Mouse (Mus musculus): ENCODE measurements at regions not wholly inside any gene's neighbourhood (a gene's known extent, or its start where the extent isn't known, plus 50 kb on each side); places are given as distances from the start of the nearest gene placed in this dataset.
A peak's percentile ranks its signal among the peaks of the same experiment; 100 is the strongest.

GRCm38 (mm10) chr8:49845575-49845974 lies 1001.8 kb upstream of the Tenm3 start:
- Histone ChIP-seq H3K27me3 (ENCODE audit: low read depth, poor library complexity, severe bottlenecking) (no peaks in the 10 kb centered on the region), H3K4me3 (no peak overlapping the region), H3K9me3 (replicated peaks) (no peaks in the 10 kb centered on the region), H3K27ac (no peak overlapping the region), H3K36me3 (no peaks in the 10 kb centered on the region), H3K4me1 (no peaks in the 10 kb centered on the region)
- no peak for DNase-seq (ENCODE audit: low spot score)
- WGBS: 86% methylated on average over 3 of the region's 3 CpGs

GRCm38 (mm10) chr8:49831970-49832369 lies 988.2 kb upstream of the Tenm3 start:
- no peak overlapping the region for H3K4me3 ChIP-seq
- H3K27ac ChIP-seq: no peak overlapping the region

GRCm38 (mm10) chr8:49829345-49829744 lies 985.6 kb upstream of the Tenm3 start:
- Histone ChIP-seq H3K27me3 (ENCODE audit: low read depth, poor library complexity, severe bottlenecking) (no peaks in the 10 kb centered on the region), H3K4me1 (no peaks in the 10 kb centered on the region), H3K9me3 (replicated peaks) (no peaks in the 10 kb centered on the region), H3K36me3 (no peaks in the 10 kb centered on the region), H3K4me3 (no peak overlapping the region), H3K27ac (no peak overlapping the region)
- DNase-seq (ENCODE audit: low spot score): peak; percentile 59
- WGBS: 33% methylated on average over 2 of the region's 2 CpGs

More at GRCm38 (mm10) chr8:49831970-49832369, 988.2 kb upstream of the Tenm3 start:
- H3K36me3 ChIP-seq: no peaks in the 10 kb centered on the region
- DNase-seq (ENCODE audit: low spot score): no peak
- no peaks in the 10 kb centered on the region for H3K27me3 ChIP-seq (ENCODE audit: low read depth, poor library complexity, severe bottlenecking)
- no peaks in the 10 kb centered on the region for H3K4me1 ChIP-seq
- no peaks in the 10 kb centered on the region for H3K9me3 ChIP-seq (replicated peaks)

DNA sequence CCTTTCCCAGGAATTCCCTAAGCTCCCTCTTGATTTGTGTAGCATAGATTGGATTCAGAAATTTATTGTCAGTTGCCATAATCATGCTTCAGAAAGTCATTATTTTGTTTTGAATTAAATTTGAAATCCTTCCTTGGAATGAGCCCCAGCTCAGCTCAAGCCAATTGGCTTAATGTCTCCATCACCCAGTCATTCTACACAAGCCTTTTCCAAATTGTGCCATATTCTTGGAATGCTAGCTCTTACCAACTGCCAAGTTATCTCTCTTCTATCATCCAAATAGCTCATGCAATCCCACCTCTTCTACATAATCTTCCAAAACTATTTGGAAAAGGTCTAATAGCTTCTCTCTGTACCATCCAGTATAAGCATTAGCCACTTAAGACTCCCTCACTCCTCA lies 982.5 kb upstream of the Tenm3 start:
- Histone ChIP-seq H3K9me3 (replicated peaks) (no peaks in the 10 kb centered on the region), H3K27ac (no peak overlapping the region), H3K4me3 (no peak overlapping the region), H3K36me3 (no peaks in the 10 kb centered on the region), H3K4me1 (no peaks in the 10 kb centered on the region), H3K27me3 (ENCODE audit: low read depth, poor library complexity, severe bottlenecking) (no peaks in the 10 kb centered on the region)
- no peak for DNase-seq (ENCODE audit: low spot score)

DNA sequence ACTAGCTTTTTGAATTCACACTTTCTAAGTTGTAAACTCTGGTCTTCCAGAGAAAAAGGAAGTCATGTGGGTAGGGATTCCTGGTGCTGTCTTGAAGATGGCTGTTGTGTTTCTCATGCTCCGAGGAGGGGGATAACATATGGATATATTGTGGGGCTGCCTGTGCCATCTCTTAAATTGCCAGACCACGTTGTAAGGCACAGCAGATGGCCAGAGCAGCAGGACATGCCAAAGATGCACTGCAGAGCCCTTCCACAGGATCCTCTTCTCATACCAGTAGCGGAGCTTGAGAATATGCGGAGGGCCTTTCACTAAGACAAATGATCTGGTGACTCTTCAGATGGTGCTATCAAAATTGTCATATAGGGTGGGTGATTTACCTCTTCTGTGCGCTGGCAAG lies 981.2 kb upstream of the Tenm3 start:
- DNase-seq (ENCODE audit: low spot score): no peak
- no peak overlapping the region for H3K27ac ChIP-seq
- H3K36me3 ChIP-seq: no peaks in the 10 kb centered on the region
- no peak overlapping the region for H3K4me3 ChIP-seq
- no peaks in the 10 kb centered on the region for H3K4me1 ChIP-seq
- no peaks in the 10 kb centered on the region for H3K27me3 ChIP-seq (ENCODE audit: low read depth, poor library complexity, severe bottlenecking)
- no peaks in the 10 kb centered on the region for H3K9me3 ChIP-seq (replicated peaks)
- 82% methylated on average over 5 of the region's 5 CpGs for WGBS

GRCm38 (mm10) chr8:49822791-49823190 lies 979.0 kb upstream of the Tenm3 start:
- no peaks in the 10 kb centered on the region for H3K36me3 ChIP-seq
- H3K4me1 ChIP-seq: no peaks in the 10 kb centered on the region
- H3K4me3 ChIP-seq: no peak overlapping the region
- no peak for DNase-seq (ENCODE audit: low spot score)
- 81% methylated on average over 2 of the region's 2 CpGs for WGBS
- H3K27ac ChIP-seq: no peak overlapping the region
- H3K9me3 ChIP-seq (replicated peaks): no peaks in the 10 kb centered on the region
- no peaks in the 10 kb centered on the region for H3K27me3 ChIP-seq (ENCODE audit: low read depth, poor library complexity, severe bottlenecking)

GRCm38 (mm10) chr8:49799236-49799635 lies 955.5 kb upstream of the Tenm3 start:
- Histone ChIP-seq H3K27ac (no peak overlapping the region), H3K4me1 (0 out of 2 replicates have a peak, but pooled peaks cover 2% of the 10 kb centered on the region), H3K4me3 (no peak overlapping the region), H3K9me3 (replicated peaks) (no peaks in the 10 kb centered on the region), H3K36me3 (no peaks in the 10 kb centered on the region), H3K27me3 (ENCODE audit: low read depth, poor library complexity, severe bottlenecking) (no peaks in the 10 kb centered on the region)
- no peak for DNase-seq (ENCODE audit: low spot score)
- 89% methylated on average over 2 of the region's 2 CpGs for WGBS

- Histone ChIP-seq H3K27ac (no peak overlapping the region), H3K27me3 (ENCODE audit: low read depth, poor library complexity, severe bottlenecking) (no peaks in the 10 kb centered on the region), H3K36me3 (no peaks in the 10 kb centered on the region), H3K4me3 (no peak overlapping the region), H3K9me3 (replicated peaks) (no peaks in the 10 kb centered on the region), H3K4me1 (0 out of 2 replicates have a peak, but pooled peaks cover 2% of the 10 kb centered on the region)
- DNase-seq (ENCODE audit: low spot score): no peak
- 89% methylated on average over 3 of the region's 3 CpGs for WGBS
These were observed 953.0 kb upstream of the Tenm3 start for GRCm38 (mm10) chr8:49796741-49797140.

GRCm38 (mm10) chr8:49794491-49794890 lies 950.7 kb upstream of the Tenm3 start:
- Histone ChIP-seq H3K27me3 (ENCODE audit: low read depth, poor library complexity, severe bottlenecking) (no peaks in the 10 kb centered on the region), H3K9me3 (replicated peaks) (no peaks in the 10 kb centered on the region), H3K4me3 (no peak overlapping the region), H3K27ac (no peak overlapping the region), H3K4me1 (0 out of 2 replicates have a peak, but pooled peaks cover 2% of the 10 kb centered on the region), H3K36me3 (no peaks in the 10 kb centered on the region)
- no peak for DNase-seq (ENCODE audit: low spot score)
- WGBS: 75% methylated on average over 1 of the region's 1 CpGs

GRCm38 (mm10) chr8:49769829-49770228 lies 926.1 kb upstream of the Tenm3 start:
- H3K4me1 ChIP-seq: no peaks in the 10 kb centered on the region
- 72% methylated on average over 4 of the region's 4 CpGs for WGBS
- no peak for DNase-seq (ENCODE audit: low spot score)
- H3K9me3 ChIP-seq (replicated peaks): no peaks in the 10 kb centered on the region
- H3K36me3 ChIP-seq: no peaks in the 10 kb centered on the region
- no peaks in the 10 kb centered on the region for H3K27me3 ChIP-seq (ENCODE audit: low read depth, poor library complexity, severe bottlenecking)
- no peak overlapping the region for H3K27ac ChIP-seq
- no peak overlapping the region for H3K4me3 ChIP-seq

GRCm38 (mm10) chr8:49738043-49738442 lies 894.3 kb upstream of the Tenm3 start:
- Histone ChIP-seq H3K27me3 (ENCODE audit: low read depth, poor library complexity, severe bottlenecking) (no peaks in the 10 kb centered on the region), H3K4me1 (no peaks in the 10 kb centered on the region), H3K9me3 (replicated peaks) (no peaks in the 10 kb centered on the region), H3K36me3 (no peaks in the 10 kb centered on the region), H3K27ac (no peak overlapping the region), H3K4me3 (no peak overlapping the region)
- 67% methylated on average over 6 of the region's 6 CpGs for WGBS
- DNase-seq (ENCODE audit: low spot score): no peak

DNA sequence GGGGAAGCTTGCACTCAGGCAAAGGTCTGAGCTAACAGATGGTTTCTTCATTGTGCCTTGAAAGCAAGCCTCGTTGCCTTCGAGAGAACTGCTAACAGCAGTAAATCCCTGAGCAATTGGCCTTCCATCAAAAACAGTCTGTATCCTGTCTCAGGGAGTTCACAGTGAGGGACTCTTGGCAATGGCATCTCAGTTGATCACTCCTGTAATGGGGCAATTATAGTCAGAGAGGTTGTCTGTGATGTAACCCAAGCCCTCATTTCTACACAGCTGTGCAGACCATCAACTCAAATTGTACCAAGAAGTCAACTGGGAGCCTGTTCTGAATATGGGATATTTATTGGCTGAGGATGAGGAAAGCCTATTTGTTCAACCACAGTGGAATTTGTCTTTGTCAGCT lies 885.4 kb upstream of the Tenm3 start:
- no peak for DNase-seq (ENCODE audit: low spot score)
- Histone ChIP-seq H3K9me3 (replicated peaks) (no peaks in the 10 kb centered on the region), H3K27me3 (ENCODE audit: low read depth, poor library complexity, severe bottlenecking) (no peaks in the 10 kb centered on the region), H3K36me3 (no peaks in the 10 kb centered on the region), H3K4me3 (no peak overlapping the region), H3K4me1 (no peaks in the 10 kb centered on the region), H3K27ac (no peak overlapping the region)
- WGBS: 12% methylated on average over 2 of the region's 2 CpGs

DNA sequence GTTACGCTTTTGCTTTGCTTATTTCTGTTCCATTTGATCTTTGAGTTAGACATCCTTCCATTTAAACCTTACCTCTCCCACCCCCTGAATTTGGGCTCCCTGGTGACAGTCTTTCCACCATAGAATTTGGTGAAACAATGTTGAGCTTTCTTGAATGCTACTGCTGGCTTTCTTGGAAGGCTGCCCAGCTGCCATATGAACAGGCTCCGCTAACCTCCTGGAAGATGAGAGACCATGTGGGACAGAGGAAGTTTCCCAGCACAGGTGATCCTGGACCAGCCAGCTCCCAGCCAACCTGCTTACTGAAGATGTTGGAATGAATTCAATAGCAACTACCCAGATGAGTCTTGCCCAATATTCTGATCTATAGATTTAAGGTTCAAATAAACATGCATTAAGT lies 868.6 kb upstream of the Tenm3 start:
- Histone ChIP-seq H3K4me1 (no peaks in the 10 kb centered on the region), H3K36me3 (no peaks in the 10 kb centered on the region), H3K27me3 (ENCODE audit: low read depth, poor library complexity, severe bottlenecking) (no peaks in the 10 kb centered on the region), H3K4me3 (no peak overlapping the region), H3K9me3 (replicated peaks) (no peaks in the 10 kb centered on the region), H3K27ac (no peak overlapping the region)
- no peak for DNase-seq (ENCODE audit: low spot score)
- WGBS: 92% methylated on average over 2 of the region's 2 CpGs

GRCm38 (mm10) chr8:49708701-49709100 lies 865.0 kb upstream of the Tenm3 start:
- H3K4me3 ChIP-seq: no peak overlapping the region
- 14% methylated on average over 1 of the region's 1 CpGs for WGBS
- H3K27me3 ChIP-seq (ENCODE audit: low read depth, poor library complexity, severe bottlenecking): no peaks in the 10 kb centered on the region
- DNase-seq (ENCODE audit: low spot score): no peak
- H3K4me1 ChIP-seq: no peaks in the 10 kb centered on the region
- H3K27ac ChIP-seq: no peak overlapping the region
- H3K36me3 ChIP-seq: no peaks in the 10 kb centered on the region
- no peaks in the 10 kb centered on the region for H3K9me3 ChIP-seq (replicated peaks)
